Mouse (Mus musculus): ENCODE data around the gene Dclre1c. TPM values are rescaled to one million over a fixed set of nuclear protein-coding genes. Genes with fewer than 3 reads are reported as not detected.

Gene Dclre1c
- total and polyA plus RNA-seq, 3 experiments, result 6.0 to 9.6 (median 7.0) TPM

GRCm38 (mm10) chr2:3500886-3501285 lies 77.0 kb downstream of the Dclre1c start:
- Histone ChIP-seq H3K36me3 (replicated peaks in 1 of 2; ENCODE audit: control insufficient read depth in 1 of 2, insufficient read depth in 1 of 2, low read length in 1 of 2) (peaks cover 46 to 77% of the 10 kb centered on the region in 2 experiments), H3K4me2 (ENCODE audit: insufficient read depth, low read depth, poor library complexity, severe bottlenecking) (no peak overlapping the region), H3K27me3 (replicated peaks) (no peaks in the 10 kb centered on the region), H3K4me3 (replicated peaks in 1 of 3; ENCODE audit: low read depth in 2 of 3, low read length in 2 of 3, poor library complexity in 1 of 3) (no peak overlapping the region), H3K9ac (ENCODE audit: insufficient read depth, low read depth) (no peak overlapping the region), H3K9me3 (replicated peaks; ENCODE audit: low read length) (no peaks in the 10 kb centered on the region), H3K4me1 (ENCODE audit: control insufficient read depth in 1 of 2, insufficient read depth in 2 of 2) (peaks cover 5 to 18% of the 10 kb centered on the region in 2 experiments; a peak in 3 of 4 replicates), H3K27ac (ENCODE audit: insufficient read depth, low read depth) (no peak overlapping the region), H3K79me2 (replicated peaks; ENCODE audit: control insufficient read depth, extremely low read depth, insufficient read depth, poor library complexity, severe bottlenecking) (peaks cover 1% of the 10 kb centered on the region; the same call in 1 of the 2 replicates)
- no peak for TF ChIP-seq ZNF384 (IDR thresholded peaks at IDR 0.05; ENCODE audit: low read depth, low read length)
- peak; percentile 69 for DNase-seq (ENCODE audit: extremely low read depth)
- in situ Hi-C loops (cut with MboI; ENCODE audit: low pct_ligation_motif_present, low pct_unique_long_range_greater_than_20kb, low sequenced_read_pairs), result no loop called here
- dilution Hi-C loops (cut with MboI; ENCODE audit: extremely low pct_ligation_motif_present, extremely low pct_unique_long_range_greater_than_20kb, low sequenced_read_pairs), result no loop called here

GRCm38 (mm10) chr2:3512076-3512475 lies 88.1 kb downstream of the Dclre1c start:
- Histone ChIP-seq H3K4me2 (ENCODE audit: insufficient read depth, low read depth, poor library complexity, severe bottlenecking) (peak overlapping the region; percentile 83), H3K79me2 (replicated peaks; ENCODE audit: control insufficient read depth, extremely low read depth, insufficient read depth, poor library complexity, severe bottlenecking) (peaks cover 28% of the 10 kb centered on the region), H3K36me3 (replicated peaks in 1 of 2; ENCODE audit: control insufficient read depth in 1 of 2, insufficient read depth in 1 of 2, low read length in 1 of 2) (peaks cover 29 to 33% of the 10 kb centered on the region in 2 experiments), H3K4me1 (ENCODE audit: control insufficient read depth in 1 of 2, insufficient read depth in 2 of 2) (peaks cover 4 to 15% of the 10 kb centered on the region in 2 experiments; a peak in 2 of 4 replicates), H3K4me3 (replicated peaks in 1 of 3; ENCODE audit: low read depth in 2 of 3, low read length in 2 of 3, poor library complexity in 1 of 3) (peak overlapping the region; percentile 79 to 98 (median 87)), H3K27ac (ENCODE audit: insufficient read depth, low read depth) (peak overlapping the region; percentile 26), H3K27me3 (replicated peaks) (no peaks in the 10 kb centered on the region), H3K9me3 (replicated peaks; ENCODE audit: low read length) (no peaks in the 10 kb centered on the region), H3K9ac (ENCODE audit: insufficient read depth, low read depth) (peak overlapping the region; percentile 87)
- in situ Hi-C loops (cut with MboI; ENCODE audit: low pct_ligation_motif_present, low pct_unique_long_range_greater_than_20kb, low sequenced_read_pairs), result no loop called here
- DNase-seq (ENCODE audit: extremely low read depth), result peak; percentile 71
- TF ChIP-seq MEF2A (IDR thresholded peaks at IDR 0.05; ENCODE audit: borderline replicate concordance, low read depth, low read length), result no peak
- TF ChIP-seq ETS1 (conservative IDR thresholded peaks at IDR 0.05; ENCODE audit: low read depth, low read length), result peak; percentile 21; the same call in 1 of the 2 replicates
- peak; percentile 75; the same call in 1 of the 2 replicates for TF ChIP-seq SIN3A (IDR thresholded peaks at IDR 0.05; ENCODE audit: low read length)
- dilution Hi-C loops (cut with MboI; ENCODE audit: extremely low pct_ligation_motif_present, extremely low pct_unique_long_range_greater_than_20kb, low sequenced_read_pairs), result no loop called here

- dilution Hi-C loops (cut with MboI; ENCODE audit: extremely low pct_ligation_motif_present, extremely low pct_unique_long_range_greater_than_20kb, low sequenced_read_pairs), result no loop called here
- peak within 1 kb of the TSS; percentile 65 for H3K27ac ChIP-seq (ENCODE audit: insufficient read depth, low read depth)
- H3K9ac ChIP-seq (ENCODE audit: insufficient read depth, low read depth), result peak within 1 kb of the TSS; percentile 87
- no peaks in the 10 kb centered on the region for H3K9me3 ChIP-seq (replicated peaks; ENCODE audit: low read length)
- H3K4me2 ChIP-seq (ENCODE audit: insufficient read depth, low read depth, poor library complexity, severe bottlenecking), result peak within 1 kb of the TSS; percentile 83
- peak within 1 kb of the TSS; percentile 84 to 98 (median 87) for H3K4me3 ChIP-seq (replicated peaks in 1 of 3; ENCODE audit: low read depth in 2 of 3, low read length in 2 of 3, poor library complexity in 1 of 3)
- in situ Hi-C loops (cut with MboI; ENCODE audit: low pct_ligation_motif_present, low pct_unique_long_range_greater_than_20kb, low sequenced_read_pairs), result no loop called here
- peak; percentile 99 for DNase-seq (ENCODE audit: extremely low read depth)
- H3K4me1 ChIP-seq (ENCODE audit: control insufficient read depth in 1 of 2, insufficient read depth in 2 of 2), result peaks cover 4 to 15% of the 10 kb centered on the region in 2 experiments; a peak in 2 of 4 replicates
- H3K79me2 ChIP-seq (replicated peaks; ENCODE audit: control insufficient read depth, extremely low read depth, insufficient read depth, poor library complexity, severe bottlenecking), result peaks cover 28% of the 10 kb centered on the region
- no peaks in the 10 kb centered on the region for H3K27me3 ChIP-seq (replicated peaks)
- peaks cover 22 to 30% of the 10 kb centered on the region in 2 experiments for H3K36me3 ChIP-seq (replicated peaks in 1 of 2; ENCODE audit: control insufficient read depth in 1 of 2, insufficient read depth in 1 of 2, low read length in 1 of 2)
- TF ChIP-seq MEF2A (IDR thresholded peaks at IDR 0.05; ENCODE audit: borderline replicate concordance, low read depth, low read length) (no peak), MYC (IDR thresholded peaks at IDR 0.05; ENCODE audit: low read depth, low read length) (peak; percentile 88), RAD21 (IDR thresholded peaks at IDR 0.05; ENCODE audit: low read depth, low read length) (no peak), HCFC1 (IDR thresholded peaks at IDR 0.05; ENCODE audit: low read depth, low read length) (peak; percentile 78), RCOR1 (conservative IDR thresholded peaks at IDR 0.05; ENCODE audit: low read depth, low read length) (no peak), NELFE (IDR thresholded peaks at IDR 0.05; ENCODE audit: low read depth, low read length) (peak; percentile 65), SIN3A (IDR thresholded peaks at IDR 0.05; ENCODE audit: low read length) (peak; percentile 86), MAX (IDR thresholded peaks at IDR 0.05; ENCODE audit: low read length) (peak; percentile 89), CTCF (conservative IDR thresholded peaks at IDR 0.05 in 1 of 2, IDR thresholded peaks at IDR 0.05 in 1 of 2; ENCODE audit: low read depth in 2 of 2, low read length in 2 of 2) (no peak), POLR2A (IDR thresholded peaks at IDR 0.05; ENCODE audit: low read depth, low read length) (peak; percentile 90), PAX5 (IDR thresholded peaks at IDR 0.05; ENCODE audit: low read length) (no peak), ZMIZ1 (IDR thresholded peaks at IDR 0.05; ENCODE audit: low read depth, low read length) (peak; percentile 82), TBP (conservative IDR thresholded peaks at IDR 0.05; ENCODE audit: low read depth, low read length) (peak; percentile 59), UBTF (IDR thresholded peaks at IDR 0.05; ENCODE audit: low read depth, low read length) (0 out of 2 replicates have a peak, but pooled peaks have one; percentile 41), ELF1 (IDR thresholded peaks at IDR 0.05; ENCODE audit: low read depth, low read length) (peak; percentile 95), MAFK (IDR thresholded peaks at IDR 0.05; ENCODE audit: insufficient replicate concordance, low read length) (no peak), MXI1 (IDR thresholded peaks at IDR 0.05; ENCODE audit: low read depth, low read length) (peak; percentile 80), MAZ (IDR thresholded peaks at IDR 0.05; ENCODE audit: low read depth, low read length) (peak; percentile 92), GABPA (IDR thresholded peaks at IDR 0.05; ENCODE audit: insufficient replicate concordance, low read depth, low read length) (no peak), JUND (conservative IDR thresholded peaks at IDR 0.05; ENCODE audit: low read depth, low read length) (no peak; the same call in 1 of the 2 replicates), USF2 (conservative IDR thresholded peaks at IDR 0.05; ENCODE audit: low read depth, low read length) (no peak)
Observed at GRCm38 (mm10) chr2:3512552-3513454, 88.9 kb downstream of the Dclre1c start, which contains the start of the genes Gm45902, Hspa14 and Cdnf. Gm45902 (minus strand) TSS chr2:3512790. Hspa14 (minus strand) TSS chr2:3512814. Cdnf (plus strand) TSS chr2:3513030.

Measured in CH12.LX (cell line).